Mouse (Mus musculus): ENCODE results near the gene Jtb.

- TF ChIP-seq EP300 (IDR thresholded peaks at IDR 0.05; ENCODE audit: low read depth) (no peak), CTCF (IDR thresholded peaks at IDR 0.05; ENCODE audit: low read depth) (no peak)
These were observed 17.3 kb upstream of the Jtb start for GRCm38 (mm10) chr3:90213956-90214684.
